Mouse (Mus musculus) midbrain, postnatal 0 days (tissue): ENCODE measurements around the gene Gbe1. TPM values are rescaled to one million over a fixed set of nuclear protein-coding genes. Genes with fewer than 3 reads are reported as not detected.

Experiments used
- ATAC-seq: fragments of 200-750 bp; cut with Nextera tagmentation; 2 replicates; pipeline ENCODE4 v1.8.0; 2017; ENCODE audit warnings: moderate number of reproducible peaks, mild to moderate bottlenecking, moderate TSS enrichment, moderate library complexity; ENCODE audit not compliant: low FRiP score
- DNase-seq: peaks from one replicate; pipeline ENCODE4 v3.0.0-alpha.2; 2015; ENCODE audit warnings: low spot score
- H3K27ac ChIP-seq: fragments of 300-500 bp; sonication (generic); 2 replicates; pipeline ENCODE4 v1.5.1; 2014; ENCODE audit warnings: low read depth, mild to moderate bottlenecking, low read length, mixed read lengths
- H3K27me3 ChIP-seq: fragments of 300-500 bp; sonication (generic); 2 replicates; pipeline ENCODE4 v1.6.1; 2014; ENCODE audit warnings: low read length, control low read depth, mixed read lengths; ENCODE audit not compliant: insufficient read depth
- H3K36me3 ChIP-seq: fragments of 300-500 bp; sonication (generic); 2 replicates; pipeline ENCODE4 v1.6.1; 2014; ENCODE audit warnings: low read length, control low read depth, mixed read lengths; ENCODE audit not compliant: insufficient read depth
- H3K4me1 ChIP-seq: fragments of 300-500 bp; sonication (generic); 2 replicates; pipeline ENCODE4 v1.6.1; 2014; ENCODE audit warnings: mild to moderate bottlenecking, control low read depth, antibody characterized with exemption, low read length, mixed read lengths; ENCODE audit not compliant: insufficient read depth
- H3K4me2 ChIP-seq: fragments of 300-500 bp; sonication (generic); 2 replicates; pipeline ENCODE4 v1.6.1; 2014; ENCODE audit warnings: low read depth, mild to moderate bottlenecking, low read length, mixed read lengths; ENCODE audit not compliant: poor library complexity, severe bottlenecking
- H3K4me3 ChIP-seq: fragments of 300-500 bp; sonication (generic); 2 replicates; pipeline ENCODE4 v1.5.1; 2014; ENCODE audit warnings: low read depth, mild to moderate bottlenecking, low read length, moderate library complexity
- H3K9ac ChIP-seq: fragments of 300-500 bp; sonication (generic); replicated peaks from 2 replicates; pipeline ENCODE4 v1.6.1; 2014; ENCODE audit warnings: mild to moderate bottlenecking, low read length, moderate library complexity, mixed read lengths; ENCODE audit not compliant: poor library complexity, severe bottlenecking
- H3K9me3 ChIP-seq: fragments of 300-500 bp; sonication (generic); 2 replicates; pipeline ENCODE4 v1.6.1; 2016; ENCODE audit warnings: low read length, control low read depth
- CTCF ChIP-seq: IDR thresholded peaks from 2 replicates; pipeline ENCODE4 v1.5.1; 2016; ENCODE audit warnings: antibody characterized with exemption, mild to moderate bottlenecking
- WGBS: fragments of 180-500 bp; shearing (Covaris S2); extraction: QIAGEN DNeasy Blood & Tissue Kit; methylation state at CpG from one replicate; pipeline ENCODE4 v1.1.7; 2014; 5-methylcytosine and 5-hydroxymethylcytosine counted together
- polyA plus RNA-seq: library from polyadenylated mRNA; unstranded; fragments of >200 nt; fragmentation: Nextera tagmentation; extraction: Ambion mirVana; gene quantifications from 2 replicates; pipeline ENCODE4 v1.2.1, GENCODE M21; 2015
- total RNA-seq: library from RNA; depleted of rRNA; stranded (reverse); fragments of >200 nt; gene quantifications from 2 replicates; pipeline ENCODE4 v1.2.3, GENCODE M21; 2014

The Gbe1 gene
- total and polyA plus RNA-seq, 2 experiments from 2014 or later, result 16.9 to 21.4 TPM

- H3K27me3 ChIP-seq, result no peaks in the 10 kb centered on the region
- no peak overlapping the region for H3K4me3 ChIP-seq
- no peaks in the 10 kb centered on the region for H3K4me1 ChIP-seq
- no peaks in the 10 kb centered on the region for H3K9me3 ChIP-seq
- TF ChIP-seq CTCF, result no peak
- WGBS, result 86% methylated on average over 2 of the region's 2 CpGs
- no peak overlapping the region for H3K4me2 ChIP-seq
- no peak for ATAC-seq
- H3K9ac ChIP-seq, result no peak overlapping the region
- H3K36me3 ChIP-seq, result no peaks in the 10 kb centered on the region
- DNase-seq, result no peak
- H3K27ac ChIP-seq, result no peak overlapping the region
These were observed 209.1 kb downstream of the Gbe1 start for GRCm38 (mm10) chr16:70522861-70523260.

GRCm38 (mm10) chr16:70523566-70523965 is 209.8 kb downstream of the Gbe1 start:
- no peaks in the 10 kb centered on the region for H3K27me3 ChIP-seq
- no peak overlapping the region for H3K4me3 ChIP-seq

DNA sequence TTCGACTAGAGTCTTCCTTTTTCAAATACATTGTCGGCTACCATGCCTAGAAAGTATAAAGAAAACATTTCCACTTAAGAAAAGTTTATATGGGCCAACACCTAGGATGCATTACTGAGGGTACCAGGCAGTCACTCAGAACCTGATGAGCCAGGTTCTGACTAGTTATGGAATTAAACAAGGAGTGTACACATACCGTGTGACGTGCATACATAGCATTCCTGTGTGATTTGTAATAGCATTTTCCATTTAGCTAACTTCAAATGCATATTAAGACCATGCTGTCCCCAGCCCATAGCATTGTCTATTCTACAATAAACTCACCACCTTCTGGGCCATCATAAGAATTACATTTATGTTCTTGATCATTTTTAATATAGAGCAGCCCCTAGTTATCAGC is 210.5 kb downstream of the Gbe1 start:
- Histone ChIP-seq H3K27ac (no peak overlapping the region), H3K9ac (no peak overlapping the region), H3K27me3 (no peaks in the 10 kb centered on the region), H3K4me2 (no peak overlapping the region), H3K4me1 (no peaks in the 10 kb centered on the region), H3K36me3 (no peaks in the 10 kb centered on the region), H3K4me3 (no peak overlapping the region), H3K9me3 (no peaks in the 10 kb centered on the region)
- no peak for DNase-seq
- no peak for TF ChIP-seq CTCF
- no peak for ATAC-seq
- 91% methylated on average over 4 of the region's 4 CpGs for WGBS

More at GRCm38 (mm10) chr16:70523566-70523965, 209.8 kb downstream of the Gbe1 start:
- no peaks in the 10 kb centered on the region for H3K9me3 ChIP-seq
- H3K4me1 ChIP-seq, result no peaks in the 10 kb centered on the region
- 78% methylated on average over 8 of the region's 8 CpGs for WGBS
- DNase-seq (no peak), ATAC-seq (no peak)
- no peak for TF ChIP-seq CTCF
- no peak overlapping the region for H3K4me2 ChIP-seq
- H3K9ac ChIP-seq, result no peak overlapping the region
- H3K36me3 ChIP-seq, result no peaks in the 10 kb centered on the region
- H3K27ac ChIP-seq, result no peak overlapping the region

DNA sequence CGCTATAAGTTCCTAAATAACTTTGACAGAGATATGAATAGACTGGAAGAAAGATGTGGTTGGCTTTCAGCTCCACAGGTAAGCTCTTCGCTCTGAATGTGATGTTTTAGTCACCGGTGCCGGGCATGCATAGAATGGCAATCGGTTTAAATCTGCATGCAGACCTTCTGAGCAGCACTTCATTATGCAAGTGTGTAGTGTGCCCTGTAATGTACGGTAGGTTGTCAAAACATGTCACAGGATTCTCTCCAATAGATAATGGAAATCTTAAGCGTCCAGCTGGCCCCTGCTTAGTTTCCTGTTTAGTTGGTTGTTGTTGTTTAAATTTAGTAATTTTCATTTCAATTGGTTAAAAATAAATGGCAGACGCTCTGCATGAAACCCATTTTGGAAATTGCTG is 213.5 kb downstream of the Gbe1 start:
- ATAC-seq (no peak), DNase-seq (no peak)
- no peaks in the 10 kb centered on the region for H3K9me3 ChIP-seq
- TF ChIP-seq CTCF, result no peak
- WGBS, result 92% methylated on average over 8 of the region's 8 CpGs
- no peak overlapping the region for H3K27ac ChIP-seq
- no peaks in the 10 kb centered on the region for H3K4me1 ChIP-seq
- no peak overlapping the region for H3K4me2 ChIP-seq
- H3K36me3 ChIP-seq, result no peaks in the 10 kb centered on the region
- no peak overlapping the region for H3K9ac ChIP-seq
- no peaks in the 10 kb centered on the region for H3K27me3 ChIP-seq
- no peak overlapping the region for H3K4me3 ChIP-seq

DNA sequence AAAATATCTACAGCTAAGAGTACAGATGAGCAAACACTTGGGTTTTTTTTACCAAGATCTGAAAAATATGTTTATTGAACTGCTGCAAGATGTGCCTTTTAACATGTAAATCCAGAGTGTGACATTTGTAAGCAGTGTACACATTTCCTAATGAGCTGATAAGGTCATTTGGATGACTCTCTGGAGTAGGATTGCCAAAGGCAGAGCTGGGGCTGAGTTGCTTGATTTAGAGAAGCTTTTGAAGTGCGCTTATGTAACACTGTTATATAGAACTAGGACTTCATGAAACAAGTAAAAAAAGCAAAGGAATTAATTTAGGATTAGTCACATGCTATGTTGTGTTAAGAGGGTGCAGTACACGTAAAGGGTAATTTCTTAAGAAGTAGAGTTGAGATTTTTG is 221.5 kb downstream of the Gbe1 start:
- no peak overlapping the region for H3K4me2 ChIP-seq
- no peak for ATAC-seq
- H3K4me1 ChIP-seq, result no peaks in the 10 kb centered on the region

DNA sequence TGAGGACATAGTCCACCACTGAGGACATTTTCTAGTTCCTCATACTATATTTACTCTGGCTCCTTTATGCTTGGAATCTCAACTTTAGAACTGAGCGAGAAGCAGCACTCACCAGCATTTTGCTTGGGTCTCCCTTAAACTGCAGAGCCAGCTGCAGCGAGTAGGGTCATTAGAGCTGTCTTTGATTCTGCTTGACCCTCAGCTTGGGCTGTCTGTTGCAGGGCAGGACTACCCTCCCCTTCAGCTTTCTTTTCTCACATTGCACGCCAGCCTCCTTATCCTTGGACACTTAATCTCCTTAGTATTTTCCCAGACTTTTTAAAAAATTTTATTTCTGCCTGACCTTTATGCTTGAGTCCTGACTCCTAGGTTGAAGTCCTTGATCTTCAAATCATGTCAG is 237.1 kb downstream of the Gbe1 start:
- no peak overlapping the region for H3K9ac ChIP-seq
- TF ChIP-seq CTCF, result no peak
- H3K4me2 ChIP-seq, result no peak overlapping the region
- 34% methylated on average over 3 of the region's 3 CpGs for WGBS
- no peaks in the 10 kb centered on the region for H3K36me3 ChIP-seq
- H3K4me3 ChIP-seq, result no peak overlapping the region
- no peaks in the 10 kb centered on the region for H3K27me3 ChIP-seq
- H3K27ac ChIP-seq, result no peak overlapping the region
- no peaks in the 10 kb centered on the region for H3K9me3 ChIP-seq
- no peaks in the 10 kb centered on the region for H3K4me1 ChIP-seq
- ATAC-seq (no peak), DNase-seq (no peak)

More for the DNA sequence above, 221.5 kb downstream of the Gbe1 start:
- WGBS, result 74% methylated on average over 2 of the region's 2 CpGs
- no peak for TF ChIP-seq CTCF
- Histone ChIP-seq H3K4me3 (no peak overlapping the region), H3K27ac (no peak overlapping the region), H3K9ac (no peak overlapping the region), H3K36me3 (no peaks in the 10 kb centered on the region), H3K9me3 (no peaks in the 10 kb centered on the region), H3K27me3 (no peaks in the 10 kb centered on the region)
- no peak for DNase-seq
